In genomic region chr15:98724441-98724840, GRCm38 (mm10) we compare ENCODE assay signal across 12 mouse cellular contexts. TPM values are rescaled to one million over a fixed set of nuclear protein-coding genes. Genes with fewer than 3 reads are reported as not detected.
DNase-seq lines count a peak whose midpoint lies in the region; ATAC-seq lines count a peak whose summit lies in the region.
"Had no signal": no experiment of that assay in that cellular context is flagged by ENCODE, and none has a peak within 500 bp of the region (broad histone marks: within the 10 kb centered on the region; RNA-seq: fewer than 3 reads in every experiment).

No protein-coding gene starts in this region.

- ATAC-seq in heart, embryonic 13.5 days (ENCODE audit: extremely low read depth, insufficient number of reproducible peaks, low FRiP score, low TSS enrichment), result no peak
- no peak for ATAC-seq in hindbrain, embryonic 16.5 days
- no peak for ATAC-seq in neural tube, embryonic 15.5 days (ENCODE audit: low FRiP score)
- ATAC-seq in megakaryocyte progenitor cell, adult 5-6 weeks (replicated peaks; ENCODE audit: poor library complexity), result no peak

- H3K4me2 ChIP-seq in heart, embryonic 13.5 days, result peak overlapping the region; percentile 21; the same call in 1 of the 2 replicates
- peak overlapping the region; percentile 20 for H3K4me2 ChIP-seq in hindbrain, embryonic 16.5 days (ENCODE audit: low read length)
- H3K4me2 ChIP-seq in neural tube, embryonic 15.5 days, result peak overlapping the region; percentile 38
- H3K4me2 ChIP-seq: liver, embryonic 11.5 days had no signal

- DNase-seq in heart, postnatal 14 days, result no peak
- DNase-seq in lung, postnatal 10 days, result peak; percentile 37
- no peak for DNase-seq in lung, postnatal 14 days
- no peak for DNase-seq in layer of hippocampus, postnatal 25 days (ENCODE audit: extremely low spot score in 1 of 2, low spot score in 1 of 2)
- DNase-seq: right cerebral cortex, adult 18-20 months had no signal

- no peaks in the 10 kb centered on the region for H3K36me3 ChIP-seq in heart, embryonic 13.5 days
- H3K36me3 ChIP-seq in hindbrain, embryonic 16.5 days (ENCODE audit: control insufficient read depth, insufficient read depth, low read length), result no peaks in the 10 kb centered on the region
- no peaks in the 10 kb centered on the region for H3K36me3 ChIP-seq in neural tube, embryonic 15.5 days

- H3K9me3 ChIP-seq in heart, embryonic 13.5 days, result no peaks in the 10 kb centered on the region
- no peaks in the 10 kb centered on the region for H3K9me3 ChIP-seq in hindbrain, embryonic 16.5 days (ENCODE audit: control insufficient read depth, low read length)
- no peaks in the 10 kb centered on the region for H3K9me3 ChIP-seq in neural tube, embryonic 15.5 days (replicated peaks)

- peaks cover 64% of the 10 kb centered on the region for H3K27me3 ChIP-seq in heart, embryonic 13.5 days (replicated peaks)
- H3K27me3 ChIP-seq in hindbrain, embryonic 16.5 days (replicated peaks; ENCODE audit: control insufficient read depth, insufficient read depth, low read length), result peaks cover 4% of the 10 kb centered on the region; the same call in 1 of the 2 replicates
- H3K27me3 ChIP-seq in neural tube, embryonic 15.5 days (replicated peaks), result peaks cover 15% of the 10 kb centered on the region

- 27% methylated on average over 19 of the region's 19 CpGs for WGBS in heart, embryonic 13.5 days
- WGBS in hindbrain, embryonic 16.5 days, result 26% methylated on average over 19 of the region's 19 CpGs
- 29% methylated on average over 19 of the region's 19 CpGs for WGBS in neural tube, embryonic 15.5 days

- no peak overlapping the region for H3K27ac ChIP-seq in heart, embryonic 13.5 days (replicated peaks)
- H3K27ac ChIP-seq in hindbrain, embryonic 16.5 days (ENCODE audit: low read depth, low read length), result no peak overlapping the region
- no peak overlapping the region for H3K27ac ChIP-seq in neural tube, embryonic 15.5 days (replicated peaks)

- H3K4me1 ChIP-seq in heart, embryonic 13.5 days, result peaks cover 36% of the 10 kb centered on the region
- H3K4me1 ChIP-seq in hindbrain, embryonic 16.5 days (ENCODE audit: control insufficient read depth, insufficient read depth, low read depth, low read length), result peaks cover 16% of the 10 kb centered on the region
- H3K4me1 ChIP-seq in neural tube, embryonic 15.5 days, result peaks cover 29% of the 10 kb centered on the region

- H3K4me3 ChIP-seq in heart, embryonic 13.5 days, result no peak overlapping the region
- H3K4me3 ChIP-seq in hindbrain, embryonic 16.5 days (ENCODE audit: low read length), result no peak overlapping the region
- H3K4me3 ChIP-seq in neural tube, embryonic 15.5 days (replicated peaks), result no peak overlapping the region

- H3K9ac ChIP-seq in heart, embryonic 13.5 days, result no peak overlapping the region
- H3K9ac ChIP-seq in hindbrain, embryonic 16.5 days (ENCODE audit: low read depth, low read length), result no peak overlapping the region
- no peak overlapping the region for H3K9ac ChIP-seq in neural tube, embryonic 15.5 days (replicated peaks)

- intact Hi-C loops in heart, postnatal 14 days (cut with DNase I), result no loop called here

RNA-seq across cellular contexts. Expression of gene Fkbp11, which starts 3.6 kb away (rescaled TPM):
- polyA plus RNA-seq in heart, embryonic 13.5 days (2015; fragmentation: Nextera tagmentation; extraction: Ambion mirVana), result 19.8 and 24.5 TPM in 2 replicates
- total RNA-seq in heart, postnatal 14 days (2021), result 1 to 10 TPM; 4.6 to 5.0 TPM
- polyA plus RNA-seq in hindbrain, embryonic 16.5 days (2015; fragmentation: Nextera tagmentation; extraction: Ambion mirVana), result 6.3 and 8.9 TPM in 2 replicates
- polyA plus RNA-seq in neural tube, embryonic 15.5 days (2015; fragmentation: Nextera tagmentation; extraction: Ambion mirVana), result 11.9 and 12.3 TPM in 2 replicates
- total RNA-seq in megakaryocyte progenitor cell, adult 5-6 weeks (2015), result 45.2 and 50.0 TPM in 2 replicates
- 35.5 and 62.3 TPM in 2 replicates for total RNA-seq in megakaryocyte progenitor cell, adult 5-6 weeks (2017)
- total RNA-seq in layer of hippocampus, postnatal 25 days (2021), result 1 to 10 TPM; 1.0 to 1.5 TPM

RNA-seq across cellular contexts. Expression of gene Ccdc65, which starts 16.4 kb away (rescaled TPM):
- polyA plus RNA-seq in heart, embryonic 13.5 days (2015; fragmentation: Nextera tagmentation; extraction: Ambion mirVana), result 0.32 and 0.39 TPM in 2 replicates
- under 1 TPM; 0.29 to 0.72 TPM for total RNA-seq in heart, postnatal 14 days (2021)
- polyA plus RNA-seq in hindbrain, embryonic 16.5 days (2015; fragmentation: Nextera tagmentation; extraction: Ambion mirVana), result 7.9 and 9.0 TPM in 2 replicates
- 6.4 and 7.5 TPM in 2 replicates for polyA plus RNA-seq in neural tube, embryonic 15.5 days (2015; fragmentation: Nextera tagmentation; extraction: Ambion mirVana)
- not detected in 2 replicates for total RNA-seq in megakaryocyte progenitor cell, adult 5-6 weeks (2015)
- total RNA-seq in megakaryocyte progenitor cell, adult 5-6 weeks (2017), result not detected in 2 replicates
- total RNA-seq in layer of hippocampus, postnatal 25 days (2021), result 10 to 100 TPM in 1 of 2 experiments, 1 to 10 TPM in 1; 9.0 to 11.1 TPM
- total RNA-seq: common myeloid progenitor, adult 5-6 weeks; granulocyte monocyte progenitor cell, adult 5-6 weeks had no signal

RNA-seq across cellular contexts. Expression of gene Arf3, which starts 38.6 kb away (rescaled TPM):
- 31.2 and 32.5 TPM in 2 replicates for polyA plus RNA-seq in heart, embryonic 13.5 days (2015; fragmentation: Nextera tagmentation; extraction: Ambion mirVana)
- 10 to 100 TPM; 26.4 to 26.6 TPM for total RNA-seq in heart, postnatal 14 days (2021)
- 107 TPM in 2 replicates for polyA plus RNA-seq in hindbrain, embryonic 16.5 days (2015; fragmentation: Nextera tagmentation; extraction: Ambion mirVana)
- polyA plus RNA-seq in neural tube, embryonic 15.5 days (2015; fragmentation: Nextera tagmentation; extraction: Ambion mirVana), result 97.8 TPM in 2 replicates
- total RNA-seq in megakaryocyte progenitor cell, adult 5-6 weeks (2015), result 32.3 and 35.2 TPM in 2 replicates
- 32.2 and 36.9 TPM in 2 replicates for total RNA-seq in megakaryocyte progenitor cell, adult 5-6 weeks (2017)
- 100 to 1,000 TPM; 759 to 832 TPM for total RNA-seq in layer of hippocampus, postnatal 25 days (2021)

RNA-seq across cellular contexts. Expression of gene Rnd1, which starts 47.2 kb away (rescaled TPM):
- polyA plus RNA-seq in heart, embryonic 13.5 days (2015; fragmentation: Nextera tagmentation; extraction: Ambion mirVana), result 1.3 TPM in 2 replicates
- 1 to 10 TPM in 1 of 2 experiments, under 1 TPM in 1; 0.69 to 1.0 TPM for total RNA-seq in heart, postnatal 14 days (2021)
- polyA plus RNA-seq in hindbrain, embryonic 16.5 days (2015; fragmentation: Nextera tagmentation; extraction: Ambion mirVana), result 12.6 and 16.7 TPM in 2 replicates
- 9.4 and 11.3 TPM in 2 replicates for polyA plus RNA-seq in neural tube, embryonic 15.5 days (2015; fragmentation: Nextera tagmentation; extraction: Ambion mirVana)
- 1.1 and 1.7 TPM in 2 replicates for total RNA-seq in megakaryocyte progenitor cell, adult 5-6 weeks (2015)
- total RNA-seq in megakaryocyte progenitor cell, adult 5-6 weeks (2017), result 3.3 and 3.5 TPM in 2 replicates
- 1 to 10 TPM; 8.3 to 9.4 TPM for total RNA-seq in layer of hippocampus, postnatal 25 days (2021)

RNA-seq across cellular contexts. Expression of gene Wnt10b, which starts 53.5 kb away (rescaled TPM):
- 0.07 TPM in 1 of 2 replicates, not detected in the other for polyA plus RNA-seq in heart, embryonic 13.5 days (2015; fragmentation: Nextera tagmentation; extraction: Ambion mirVana)
- under 1 TPM; 0.45 to 0.61 TPM for total RNA-seq in heart, postnatal 14 days (2021)
- polyA plus RNA-seq in hindbrain, embryonic 16.5 days (2015; fragmentation: Nextera tagmentation; extraction: Ambion mirVana), result 0.06 TPM in 1 of 2 replicates, not detected in the other
- polyA plus RNA-seq in neural tube, embryonic 15.5 days (2015; fragmentation: Nextera tagmentation; extraction: Ambion mirVana), result 0.08 and 0.72 TPM in 2 replicates
- total RNA-seq in megakaryocyte progenitor cell, adult 5-6 weeks (2015), result 0.22 TPM in 1 of 2 replicates, not detected in the other
- total RNA-seq in megakaryocyte progenitor cell, adult 5-6 weeks (2017), result 0.54 TPM in 1 of 2 replicates, not detected in the other
- under 1 TPM; 0.31 to 0.37 TPM for total RNA-seq in layer of hippocampus, postnatal 25 days (2021)
- polyA plus RNA-seq: liver, embryonic 11.5 days had no signal

Comparison
In these comparisons a context has a peak if more than half of its experiments do, and no peak if none do; other contexts are left out.
1. RNA of gene Fkbp11, which starts 3.6 kb away (total RNA-seq): 35.5 to 62.3 TPM in megakaryocyte progenitor cell, adult 5-6 weeks; 4.6 to 5.0 TPM in heart, postnatal 14 days and 1.0 to 1.5 TPM in layer of hippocampus, postnatal 25 days; every median in the first group is over 4 times any median in the second.
2. RNA of gene Ccdc65, which starts 16.4 kb away (total RNA-seq): 9.0 to 11.1 TPM in layer of hippocampus, postnatal 25 days; 0.29 to 0.72 TPM in heart, postnatal 14 days and not detected in megakaryocyte progenitor cell, adult 5-6 weeks; every median in the first group is over 4 times any median in the second.
3. RNA of gene Arf3, which starts 38.6 kb away (total RNA-seq): 759 to 832 TPM in layer of hippocampus, postnatal 25 days; 32.2 to 36.9 TPM in megakaryocyte progenitor cell, adult 5-6 weeks and 26.4 to 26.6 TPM in heart, postnatal 14 days; every median in the first group is over 10 times any median in the second.
4. Peak in every context shown above with its lines, with median percentiles within 50 percentile points of each other: H3K4me2 ChIP-seq.